In genomic region chr9:20943396-20943795, GRCm38 (mm10) we compare ENCODE assay signal across 10 mouse cellular contexts. TPM values are rescaled to one million over a fixed set of nuclear protein-coding genes. Genes with fewer than 3 reads are reported as not detected.
DNase-seq lines count a peak whose midpoint lies in the region; ATAC-seq lines count a peak whose summit lies in the region.
"Had no signal": no experiment of that assay in that cellular context is flagged by ENCODE, and none has a peak within 500 bp of the region (broad histone marks: within the 10 kb centered on the region; RNA-seq: fewer than 3 reads in every experiment).

No protein-coding gene starts in this region.

- no peak overlapping the region for H3K9ac ChIP-seq in neural tube, embryonic 11.5 days (ENCODE audit: low read length)
- 0 out of 2 replicates have a peak overlapping the region, but pooled peaks have one; percentile 15 for H3K9ac ChIP-seq in embryonic facial prominence, embryonic 12.5 days
- H3K9ac ChIP-seq: forebrain, postnatal 0 days had no signal

- WGBS in neural tube, embryonic 11.5 days = 93% methylated on average over 7 of the region's 7 CpGs
- WGBS in embryonic facial prominence, embryonic 12.5 days = 82% methylated on average over 7 of the region's 7 CpGs

- H3K4me2 ChIP-seq in neural tube, embryonic 11.5 days (ENCODE audit: low read depth) = no peak overlapping the region
- no peak overlapping the region for H3K4me2 ChIP-seq in embryonic facial prominence, embryonic 12.5 days (replicated peaks)

- intact Hi-C loops in gastrocnemius, postnatal 36 days (cut with DNase I) = loop anchor here (5.0 kb wide), 1 partner anchor 49 kb away; no protein-coding TSS in a partner anchor

- DNase-seq in gastrocnemius, adult 18-20 months (ENCODE audit: low spot score) = peak; percentile 23
- DNase-seq in gastrocnemius, postnatal 36 days = no peak
- no peak for DNase-seq in neural tube, embryonic 11.5 days (ENCODE audit: low spot score)
- no peak for DNase-seq in neural tube, embryonic 10.5 days (ENCODE audit: extremely low spot score, low spot score)
- peak; percentile 19 for DNase-seq in skeletal muscle tissue, adult 2 months (ENCODE audit: low read depth, low spot score)
- DNase-seq in left cerebral cortex, adult 8-10 months (ENCODE audit: low spot score in 2 of 2) = no peak
- no peak for DNase-seq in right cerebral cortex, postnatal 4 days
- DNase-seq: forebrain, postnatal 0 days; kidney, postnatal 10 days had no signal

- H3K9me3 ChIP-seq in neural tube, embryonic 11.5 days (ENCODE audit: control insufficient read depth, low read length) = no peaks in the 10 kb centered on the region
- H3K9me3 ChIP-seq in embryonic facial prominence, embryonic 12.5 days = no peaks in the 10 kb centered on the region

- ATAC-seq in neural tube, embryonic 11.5 days (ENCODE audit: insufficient read depth, low FRiP score, low TSS enrichment) = no peak
- no peak for ATAC-seq in embryonic facial prominence, embryonic 12.5 days (ENCODE audit: insufficient number of reproducible peaks, insufficient read depth, low FRiP score, low TSS enrichment)

- H3K27me3 ChIP-seq in neural tube, embryonic 11.5 days (ENCODE audit: control insufficient read depth, insufficient read depth, low read length) = no peaks in the 10 kb centered on the region
- no peaks in the 10 kb centered on the region for H3K27me3 ChIP-seq in embryonic facial prominence, embryonic 12.5 days

- H3K4me3 ChIP-seq in neural tube, embryonic 11.5 days (ENCODE audit: low read depth, low read length) = no peak overlapping the region
- H3K4me3 ChIP-seq in embryonic facial prominence, embryonic 12.5 days = no peak overlapping the region

- 0 out of 2 replicates have a peak overlapping the region, but pooled peaks have one; percentile 11 for H3K27ac ChIP-seq in neural tube, embryonic 11.5 days (ENCODE audit: low read depth, low read length)
- H3K27ac ChIP-seq in embryonic facial prominence, embryonic 12.5 days = peak overlapping the region; percentile 37; the same call in 1 of the 2 replicates

- 0 out of 2 replicates have a peak, but pooled peaks cover 5% of the 10 kb centered on the region for H3K4me1 ChIP-seq in neural tube, embryonic 11.5 days (ENCODE audit: control insufficient read depth, insufficient read depth, low read length)
- H3K4me1 ChIP-seq in embryonic facial prominence, embryonic 12.5 days = peaks cover 29% of the 10 kb centered on the region

- H3K36me3 ChIP-seq in neural tube, embryonic 11.5 days (ENCODE audit: control insufficient read depth, insufficient read depth, low read length) = peaks cover 14% of the 10 kb centered on the region
- peaks cover 61% of the 10 kb centered on the region for H3K36me3 ChIP-seq in embryonic facial prominence, embryonic 12.5 days

RNA-seq across cellular contexts. Expression of gene Dnmt1, which starts 16.3 kb away (rescaled TPM):
- 1 to 10 TPM; 6.0 to 6.7 TPM for total RNA-seq in gastrocnemius, adult 18-20 months (2021)
- total RNA-seq in gastrocnemius, postnatal 36 days (2021) = 1 to 10 TPM; 6.0 to 7.7 TPM
- 70.3 and 72.7 TPM in 2 replicates for polyA plus RNA-seq in neural tube, embryonic 11.5 days (2014; fragmentation: Nextera tagmentation; extraction: Ambion mirVana)
- polyA plus RNA-seq in embryonic facial prominence, embryonic 12.5 days (2016; fragmentation: Nextera tagmentation; extraction: Ambion mirVana) = 122 and 124 TPM in 2 replicates
- 10 to 100 TPM; 39.7 to 41.3 (median 40.5) TPM for total RNA-seq in left cerebral cortex, adult 8-10 months (2022)

RNA-seq across cellular contexts. Expression of gene S1pr2, which starts 33.2 kb away (rescaled TPM):
- 1 to 10 TPM in 1 of 2 experiments, under 1 TPM in 1; 0.68 to 1.9 TPM for total RNA-seq in gastrocnemius, adult 18-20 months (2021)
- total RNA-seq in gastrocnemius, postnatal 36 days (2021) = 1 to 10 TPM; 1.5 to 1.6 TPM
- 24.8 and 28.5 TPM in 2 replicates for polyA plus RNA-seq in neural tube, embryonic 11.5 days (2014; fragmentation: Nextera tagmentation; extraction: Ambion mirVana)
- polyA plus RNA-seq in embryonic facial prominence, embryonic 12.5 days (2016; fragmentation: Nextera tagmentation; extraction: Ambion mirVana) = 48.7 and 53.0 TPM in 2 replicates
- 1 to 10 TPM; 2.0 to 3.4 (median 2.7) TPM for total RNA-seq in left cerebral cortex, adult 8-10 months (2022)

RNA-seq across cellular contexts. Expression of gene Eif3g, which starts 45.0 kb away (rescaled TPM):
- 100 to 1,000 TPM in 1 of 2 experiments, 10 to 100 TPM in 1; 98.6 to 100 TPM for total RNA-seq in gastrocnemius, adult 18-20 months (2021)
- total RNA-seq in gastrocnemius, postnatal 36 days (2021) = 10 to 100 TPM; 88.8 to 96.0 TPM
- polyA plus RNA-seq in neural tube, embryonic 11.5 days (2014; fragmentation: Nextera tagmentation; extraction: Ambion mirVana) = 352 and 373 TPM in 2 replicates
- 330 and 337 TPM in 2 replicates for polyA plus RNA-seq in embryonic facial prominence, embryonic 12.5 days (2016; fragmentation: Nextera tagmentation; extraction: Ambion mirVana)
- 100 to 1,000 TPM; 130 to 139 (median 136) TPM for total RNA-seq in left cerebral cortex, adult 8-10 months (2022)

RNA-seq across cellular contexts. Expression of gene Ppan, which starts 55.4 kb away (rescaled TPM):
- total RNA-seq in gastrocnemius, adult 18-20 months (2021) = 1 to 10 TPM; 6.6 to 6.9 TPM
- 1 to 10 TPM; 6.1 to 8.7 TPM for total RNA-seq in gastrocnemius, postnatal 36 days (2021)
- 60.8 and 64.0 TPM in 2 replicates for polyA plus RNA-seq in neural tube, embryonic 11.5 days (2014; fragmentation: Nextera tagmentation; extraction: Ambion mirVana)
- polyA plus RNA-seq in embryonic facial prominence, embryonic 12.5 days (2016; fragmentation: Nextera tagmentation; extraction: Ambion mirVana) = 75.0 and 79.3 TPM in 2 replicates
- total RNA-seq in left cerebral cortex, adult 8-10 months (2022) = 10 to 100 TPM; 21.5 to 27.2 (median 23.6) TPM

RNA-seq across cellular contexts. Expression of gene Mrpl4, which starts 59.1 kb away (rescaled TPM):
- total RNA-seq in gastrocnemius, adult 18-20 months (2021) = 10 to 100 TPM; 57.9 to 58.8 TPM
- total RNA-seq in gastrocnemius, postnatal 36 days (2021) = 10 to 100 TPM; 58.5 to 58.7 TPM
- polyA plus RNA-seq in neural tube, embryonic 11.5 days (2014; fragmentation: Nextera tagmentation; extraction: Ambion mirVana) = 131 and 135 TPM in 2 replicates
- polyA plus RNA-seq in embryonic facial prominence, embryonic 12.5 days (2016; fragmentation: Nextera tagmentation; extraction: Ambion mirVana) = 128 TPM in 2 replicates
- 10 to 100 TPM; 55.3 to 68.0 (median 56.9) TPM for total RNA-seq in left cerebral cortex, adult 8-10 months (2022)

Comparison
In these comparisons a context has a peak if more than half of its experiments do, and no peak if none do; other contexts are left out.
1. DNase-seq: peak in gastrocnemius, adult 18-20 months (single experiment) and skeletal muscle tissue, adult 2 months (single experiment); none in gastrocnemius, postnatal 36 days (0 of 2), neural tube, embryonic 11.5 days (single experiment), neural tube, embryonic 10.5 days (single experiment), left cerebral cortex, adult 8-10 months (0 of 2) and right cerebral cortex, postnatal 4 days (single experiment).
2. RNA of gene Dnmt1, which starts 16.3 kb away (total RNA-seq): 39.7 to 41.3 TPM in left cerebral cortex, adult 8-10 months; 6.0 to 7.7 TPM in gastrocnemius, postnatal 36 days and 6.0 to 6.7 TPM in gastrocnemius, adult 18-20 months; every median in the first group is over 4 times any median in the second.